Mouse (Mus musculus): ENCODE measurements around the gene Aamp. TPM values are rescaled to one million over a fixed set of nuclear protein-coding genes. Genes with fewer than 3 reads are reported as not detected.

Aamp gene
- total and polyA plus RNA-seq, 3 experiments = 108 to 172 (median 163) TPM

- H3K4me2 ChIP-seq (ENCODE audit: insufficient read depth, low read depth, poor library complexity, severe bottlenecking) = peak overlapping the region; percentile 55; the same call in 1 of the 2 replicates
- H3K27me3 ChIP-seq (replicated peaks) = no peaks in the 10 kb centered on the region
- in situ Hi-C loops (cut with MboI; ENCODE audit: low pct_ligation_motif_present, low pct_unique_long_range_greater_than_20kb, low sequenced_read_pairs) (no loop called here), dilution Hi-C loops (cut with MboI; ENCODE audit: extremely low pct_ligation_motif_present, extremely low pct_unique_long_range_greater_than_20kb, low sequenced_read_pairs) (no loop called here)
- H3K36me3 ChIP-seq (replicated peaks in 1 of 2; ENCODE audit: control insufficient read depth in 1 of 2, insufficient read depth in 1 of 2, low read length in 1 of 2) = peaks cover 14 to 62% of the 10 kb centered on the region in 2 experiments
- DNase-seq (ENCODE audit: extremely low read depth) = no peak
- H3K4me3 ChIP-seq (replicated peaks in 1 of 3; ENCODE audit: low read depth in 2 of 3, low read length in 2 of 3, poor library complexity in 1 of 3) = no peak overlapping the region
- H3K9ac ChIP-seq (ENCODE audit: insufficient read depth, low read depth) = no peak overlapping the region
- no peak overlapping the region for H3K27ac ChIP-seq (ENCODE audit: insufficient read depth, low read depth)
- TF ChIP-seq CHD2 (IDR thresholded peaks at IDR 0.05; ENCODE audit: low read length) (0 out of 2 replicates have a peak, but pooled peaks have one; percentile 44), MYC (IDR thresholded peaks at IDR 0.05; ENCODE audit: low read depth, low read length) (no peak)
- H3K9me3 ChIP-seq (replicated peaks; ENCODE audit: low read length) = no peaks in the 10 kb centered on the region
- peaks cover 81% of the 10 kb centered on the region for H3K79me2 ChIP-seq (replicated peaks; ENCODE audit: control insufficient read depth, extremely low read depth, insufficient read depth, poor library complexity, severe bottlenecking)
- peaks cover 25 to 92% of the 10 kb centered on the region in 2 experiments for H3K4me1 ChIP-seq (ENCODE audit: control insufficient read depth in 1 of 2, insufficient read depth in 2 of 2)
These were observed 39.0 kb downstream of the Aamp start for GRCm38 (mm10) chr1:74245525-74245924.

- peaks cover 20 to 58% of the 10 kb centered on the region in 2 experiments for H3K4me1 ChIP-seq (ENCODE audit: control insufficient read depth in 1 of 2, insufficient read depth in 2 of 2)
- no peak overlapping the region for H3K27ac ChIP-seq (ENCODE audit: insufficient read depth, low read depth)
- TF ChIP-seq CHD2 (IDR thresholded peaks at IDR 0.05; ENCODE audit: low read length) (no peak), MEF2A (IDR thresholded peaks at IDR 0.05; ENCODE audit: borderline replicate concordance, low read depth, low read length) (no peak), CHD1 (IDR thresholded peaks at IDR 0.05; ENCODE audit: low read depth, low read length) (no peak), TCF12 (IDR thresholded peaks at IDR 0.05; ENCODE audit: low read depth, low read length) (no peak), ZMIZ1 (IDR thresholded peaks at IDR 0.05; ENCODE audit: low read depth, low read length) (no peak), ZNF384 (IDR thresholded peaks at IDR 0.05; ENCODE audit: low read depth, low read length) (no peak), MAZ (IDR thresholded peaks at IDR 0.05; ENCODE audit: low read depth, low read length) (no peak), BHLHE40 (IDR thresholded peaks at IDR 0.05; ENCODE audit: low read depth, low read length) (no peak), E2F4 (IDR thresholded peaks at IDR 0.05; ENCODE audit: insufficient replicate concordance, low read depth, low read length) (no peak), USF2 (conservative IDR thresholded peaks at IDR 0.05; ENCODE audit: low read depth, low read length) (no peak), RCOR1 (conservative IDR thresholded peaks at IDR 0.05; ENCODE audit: low read depth, low read length) (no peak), MAFK (IDR thresholded peaks at IDR 0.05; ENCODE audit: insufficient replicate concordance, low read length) (no peak), HCFC1 (IDR thresholded peaks at IDR 0.05; ENCODE audit: low read depth, low read length) (no peak), NELFE (IDR thresholded peaks at IDR 0.05; ENCODE audit: low read depth, low read length) (no peak), ZC3H11A (IDR thresholded peaks at IDR 0.05; ENCODE audit: low read depth, low read length) (no peak), SIN3A (IDR thresholded peaks at IDR 0.05; ENCODE audit: low read length) (no peak), ETS1 (conservative IDR thresholded peaks at IDR 0.05; ENCODE audit: low read depth, low read length) (no peak), EP300 (IDR thresholded peaks at IDR 0.05; ENCODE audit: low read length) (no peak)
- in situ Hi-C loops (cut with MboI; ENCODE audit: low pct_ligation_motif_present, low pct_unique_long_range_greater_than_20kb, low sequenced_read_pairs) (no loop called here), dilution Hi-C loops (cut with MboI; ENCODE audit: extremely low pct_ligation_motif_present, extremely low pct_unique_long_range_greater_than_20kb, low sequenced_read_pairs) (no loop called here)
- no peak overlapping the region; the same call in 1 of the 2 replicates for H3K4me2 ChIP-seq (ENCODE audit: insufficient read depth, low read depth, poor library complexity, severe bottlenecking)
- H3K36me3 ChIP-seq (replicated peaks in 1 of 2; ENCODE audit: control insufficient read depth in 1 of 2, insufficient read depth in 1 of 2, low read length in 1 of 2) = peaks cover 3 to 45% of the 10 kb centered on the region in 2 experiments
- no peaks in the 10 kb centered on the region for H3K9me3 ChIP-seq (replicated peaks; ENCODE audit: low read length)
- peaks cover 93% of the 10 kb centered on the region for H3K79me2 ChIP-seq (replicated peaks; ENCODE audit: control insufficient read depth, extremely low read depth, insufficient read depth, poor library complexity, severe bottlenecking)
- H3K27me3 ChIP-seq (replicated peaks) = no peaks in the 10 kb centered on the region
- no peak for DNase-seq (ENCODE audit: extremely low read depth)
- no peak overlapping the region for H3K9ac ChIP-seq (ENCODE audit: insufficient read depth, low read depth)
- H3K4me3 ChIP-seq (replicated peaks in 1 of 3; ENCODE audit: low read depth in 2 of 3, low read length in 2 of 3, poor library complexity in 1 of 3) = no peak overlapping the region
These were observed 43.7 kb downstream of the Aamp start for GRCm38 (mm10) chr1:74240832-74241231.

All from CH12.LX (cell line).